Mouse (Mus musculus) midbrain, embryonic 15.5 days (tissue): ENCODE measurements around the gene Cdkl5. TPM values are rescaled to one million over a fixed set of nuclear protein-coding genes. Genes with fewer than 3 reads are reported as not detected.
"Not testable (repeated sequence)": the region's sequence is repeated elsewhere in the genome, so short reads cannot be mapped to it uniquely, and the experiment has no call there.

Source experiments
- ATAC-seq: fragments of 200-750 bp; cut with Nextera tagmentation; replicated peaks from 2 replicates; pipeline ENCODE4 v1.8.0; 2017; ENCODE audit warnings: moderate TSS enrichment
- H3K27ac ChIP-seq: fragments of 300-500 bp; sonication (generic); 2 replicates; pipeline ENCODE4 v1.5.1; 2015; ENCODE audit warnings: mild to moderate bottlenecking, inconsistent platforms
- H3K27me3 ChIP-seq: fragments of 300-500 bp; sonication (generic); replicated peaks from 2 replicates; pipeline ENCODE4 v1.6.1; 2015; ENCODE audit warnings: inconsistent platforms
- H3K36me3 ChIP-seq: fragments of 300-500 bp; sonication (generic); replicated peaks from 2 replicates; pipeline ENCODE4 v1.6.1; 2015; ENCODE audit warnings: inconsistent platforms
- H3K4me1 ChIP-seq: fragments of 300-500 bp; sonication (generic); 2 replicates; pipeline ENCODE4 v1.6.1; 2015; ENCODE audit warnings: inconsistent platforms
- H3K4me2 ChIP-seq: fragments of 300-500 bp; sonication (generic); 2 replicates; pipeline ENCODE4 v1.6.1; 2015; ENCODE audit warnings: inconsistent platforms, mild to moderate bottlenecking, moderate library complexity
- H3K4me3 ChIP-seq: fragments of 300-500 bp; sonication (generic); 2 replicates; pipeline ENCODE4 v1.5.1; 2015; ENCODE audit warnings: mild to moderate bottlenecking, inconsistent platforms
- H3K9ac ChIP-seq: fragments of 300-500 bp; sonication (generic); 2 replicates; pipeline ENCODE4 v1.6.1; 2015; ENCODE audit warnings: mild to moderate bottlenecking, inconsistent platforms
- H3K9me3 ChIP-seq: fragments of 300-500 bp; sonication (generic); 2 replicates; pipeline ENCODE4 v1.6.1; 2016; ENCODE audit warnings: inconsistent platforms
- WGBS: fragments of 180-500 bp; shearing (Covaris S2); methylation state at CpG from one replicate; pipeline ENCODE4 v1.1.7; 2015; ENCODE audit warnings: mixed read lengths; 5-methylcytosine and 5-hydroxymethylcytosine counted together
- polyA plus RNA-seq: library from polyadenylated mRNA; unstranded; fragments of >200 nt; fragmentation: Nextera tagmentation; extraction: Ambion mirVana; gene quantifications from 2 replicates; pipeline ENCODE4 v1.2.1, GENCODE M21; 2015

Cdkl5 gene
- polyA plus RNA-seq, 1 experiment from 2014 or later, result 4.2 TPM

- not testable (repeated sequence) for ATAC-seq, H3K4me3 ChIP-seq, H3K27ac ChIP-seq, H3K9me3 ChIP-seq, H3K36me3 ChIP-seq, H3K9ac ChIP-seq, H3K27me3 ChIP-seq, H3K4me2 ChIP-seq, H3K4me1 ChIP-seq
- WGBS, result 81% methylated on average over 5 of the region's 5 CpGs
Measured at GRCm38 (mm10) chrX:160769622-160770021, 224.9 kb downstream of the Cdkl5 start.

- no peaks in the 10 kb centered on the region for H3K36me3 ChIP-seq
- no peak within 1 kb of the TSS for H3K27ac ChIP-seq
- 77% methylated on average over 2 of the region's 2 CpGs for WGBS
- peaks cover 6% of the 10 kb centered on the region; the same call in 1 of the 2 replicates for H3K27me3 ChIP-seq
- H3K4me3 ChIP-seq, result peak within 1 kb of the TSS; percentile 45; the same call in 1 of the 2 replicates
- peak within 1 kb of the TSS; percentile 51 for H3K4me2 ChIP-seq
- no peak for ATAC-seq
- H3K9me3 ChIP-seq, result no peaks in the 10 kb centered on the region
- no peak within 1 kb of the TSS for H3K9ac ChIP-seq
- H3K4me1 ChIP-seq, result no peaks in the 10 kb centered on the region
Measured at GRCm38 (mm10) chrX:160767713-160768112, 226.8 kb downstream of the Cdkl5 start, which contains the start of gene Rs1. Gene Rs1 (plus strand): TSS chrX:160768013.

GRCm38 (mm10) chrX:160766233-160766616 lies 228.3 kb downstream of the Cdkl5 start:
- Histone ChIP-seq H3K27me3 (peaks cover 3% of the 10 kb centered on the region; the same call in 1 of the 2 replicates), H3K4me2 (peak overlapping the region; percentile 51), H3K9me3 (no peaks in the 10 kb centered on the region), H3K36me3 (no peaks in the 10 kb centered on the region), H3K4me1 (no peaks in the 10 kb centered on the region), H3K27ac (no peak overlapping the region), H3K4me3 (peak overlapping the region; percentile 45), H3K9ac (no peak overlapping the region)
- ATAC-seq, result peak; percentile 91
- WGBS, result 32% methylated on average over 15 of the region's 15 CpGs

GRCm38 (mm10) chrX:160765389-160766232 lies 228.9 kb downstream of the Cdkl5 start:
- Histone ChIP-seq H3K4me1 (no peaks in the 10 kb centered on the region), H3K9me3 (no peaks in the 10 kb centered on the region), H3K27ac (no peak overlapping the region), H3K9ac (no peak overlapping the region), H3K27me3 (peaks cover 3% of the 10 kb centered on the region; the same call in 1 of the 2 replicates), H3K4me2 (peak overlapping the region; percentile 51), H3K36me3 (no peaks in the 10 kb centered on the region), H3K4me3 (peak overlapping the region; percentile 45)
- peak; percentile 98 for ATAC-seq
- 30% methylated on average over 30 of the region's 30 CpGs for WGBS

GRCm38 (mm10) chrX:160750808-160751207 lies 243.7 kb downstream of the Cdkl5 start:
- no peak overlapping the region for H3K9ac ChIP-seq
- no peak overlapping the region for H3K27ac ChIP-seq
- H3K36me3 ChIP-seq, result no peaks in the 10 kb centered on the region
- no peak overlapping the region for H3K4me3 ChIP-seq
- no peaks in the 10 kb centered on the region for H3K4me1 ChIP-seq
- no peak for ATAC-seq
- H3K27me3 ChIP-seq, result peaks cover 9% of the 10 kb centered on the region
- 93% methylated on average over 8 of the region's 8 CpGs for WGBS
- no peak overlapping the region for H3K4me2 ChIP-seq
- H3K9me3 ChIP-seq, result no peaks in the 10 kb centered on the region

GRCm38 (mm10) chrX:160748653-160749052 lies 245.9 kb downstream of the Cdkl5 start:
- H3K4me2 ChIP-seq, result no peak overlapping the region
- H3K4me3 ChIP-seq, result no peak overlapping the region
- no peak overlapping the region for H3K9ac ChIP-seq
- WGBS, result 78% methylated on average over 1 of the region's 1 CpGs
- no peaks in the 10 kb centered on the region for H3K36me3 ChIP-seq
- H3K27me3 ChIP-seq, result peaks cover 2% of the 10 kb centered on the region; the same call in 1 of the 2 replicates
- ATAC-seq, result no peak
- H3K9me3 ChIP-seq, result no peaks in the 10 kb centered on the region
- H3K4me1 ChIP-seq, result no peaks in the 10 kb centered on the region
- H3K27ac ChIP-seq, result no peak overlapping the region

GRCm38 (mm10) chrX:160745399-160745798 lies 249.1 kb downstream of the Cdkl5 start:
- Histone ChIP-seq H3K27me3 (0 out of 2 replicates have a peak, but pooled peaks cover 2% of the 10 kb centered on the region), H3K4me2 (no peak overlapping the region), H3K27ac (no peak overlapping the region), H3K9me3 (no peaks in the 10 kb centered on the region), H3K36me3 (no peaks in the 10 kb centered on the region), H3K4me3 (no peak overlapping the region), H3K9ac (no peak overlapping the region), H3K4me1 (no peaks in the 10 kb centered on the region)
- ATAC-seq, result no peak
- WGBS, result 93% methylated on average over 1 of the region's 1 CpGs

GRCm38 (mm10) chrX:160735650-160736049 lies 258.9 kb downstream of the Cdkl5 start, which contains the start of gene Ppef1:
Gene Ppef1 (minus strand): TSS chrX:160735765.
- H3K27me3 ChIP-seq, result peaks cover 7% of the 10 kb centered on the region; the same call in 1 of the 2 replicates
- no peak within 1 kb of the TSS for H3K27ac ChIP-seq
- H3K9me3 ChIP-seq, result no peaks in the 10 kb centered on the region
- H3K4me2 ChIP-seq, result no peak within 1 kb of the TSS
- WGBS, result 78% methylated on average over 5 of the region's 5 CpGs
- no peak within 1 kb of the TSS for H3K4me3 ChIP-seq
- no peaks in the 10 kb centered on the region for H3K4me1 ChIP-seq
- H3K9ac ChIP-seq, result no peak within 1 kb of the TSS
- no peak for ATAC-seq
- H3K36me3 ChIP-seq, result no peaks in the 10 kb centered on the region

Other genes with a start within 250 kb of the Cdkl5 start
- 0.06 and 0.17 TPM in 2 replicates for gene Rs1, start 226.7 kb downstream of the Cdkl5 start, polyA plus RNA-seq
- gene Gja6, start 87.7 kb downstream of the Cdkl5 start, polyA plus RNA-seq, result 0.10 and 0.11 TPM in 2 replicates
- gene Scml2, start 122.5 kb upstream of the Cdkl5 start, polyA plus RNA-seq, result 2.4 and 3.1 TPM in 2 replicates